Mouse (Mus musculus) stomach, postnatal 0 days (tissue): ENCODE data around the gene Gm1043.

ENCODE experiments used
- CTCF ChIP-seq: IDR thresholded peaks from 2 replicates; pipeline ENCODE4 v1.5.1; 2016; ENCODE audit warnings: antibody characterized with exemption, low read depth, mild to moderate bottlenecking, moderate library complexity
- EP300 ChIP-seq: optimal IDR thresholded peaks from 2 replicates; pipeline ENCODE3; 2016; ENCODE audit warnings: antibody characterized with exemption

- no peak for TF ChIP-seq CTCF
- TF ChIP-seq EP300: no peak
Observed at GRCm38 (mm10) chr5:37094941-37095340, 9.8 kb downstream of the Gm1043 start.
